Mouse (Mus musculus): ENCODE data around the gene Cdc25a. TPM values are rescaled to one million over a fixed set of nuclear protein-coding genes. Genes with fewer than 3 reads are reported as not detected.

Cdc25a gene
- polyA plus RNA-seq, 1 experiment from 2014 or later = 36.9 TPM

- DNase-seq (ENCODE audit: low spot score, missing footprints) (no peak), ATAC-seq (ENCODE audit: low FRiP score) (no peak)
- H3K9ac ChIP-seq (ENCODE audit: low read length) = no peak overlapping the region
- H3K27ac ChIP-seq (ENCODE audit: low read depth, low read length) = no peak overlapping the region
- no peaks in the 10 kb centered on the region for H3K4me1 ChIP-seq (ENCODE audit: control insufficient read depth, insufficient read depth, low read length)
- no peak overlapping the region for H3K4me2 ChIP-seq
- H3K36me3 ChIP-seq (ENCODE audit: control insufficient read depth, insufficient read depth, low read length) = no peaks in the 10 kb centered on the region
- no peaks in the 10 kb centered on the region for H3K9me3 ChIP-seq (ENCODE audit: control insufficient read depth, low read length)
- 94% methylated on average over 4 of the region's 4 CpGs for WGBS
- no peak overlapping the region for H3K4me3 ChIP-seq (ENCODE audit: low read depth, low read length)
- no peaks in the 10 kb centered on the region for H3K27me3 ChIP-seq (ENCODE audit: control insufficient read depth, insufficient read depth, low read length)
Observed at GRCm38 (mm10) chr9:109942796-109943195, 67.4 kb downstream of the Cdc25a start.

Small RNAs within 50 kb of the gene (microRNA-seq; reads per million reads assigned to microRNA genes)
- 6.4 reads per million, percentile 25 among the genes with 10 or more reads in this experiment for gene Mir7089

Other genes with a start within 250 kb of the Cdc25a start
- gene Fbxw24, start 249.5 kb upstream of the Cdc25a start, polyA plus RNA-seq (2014; fragmentation: Nextera tagmentation; extraction: Ambion mirVana) = not detected in 2 replicates
- gene Fbxw25, start 210.9 kb upstream of the Cdc25a start, polyA plus RNA-seq (2014; fragmentation: Nextera tagmentation; extraction: Ambion mirVana) = not detected in 2 replicates
- not detected in 2 replicates for gene Fbxw18, start 172.9 kb upstream of the Cdc25a start, polyA plus RNA-seq (2014; fragmentation: Nextera tagmentation; extraction: Ambion mirVana)
- gene Fbxw26, start 129.5 kb upstream of the Cdc25a start, polyA plus RNA-seq (2014; fragmentation: Nextera tagmentation; extraction: Ambion mirVana) = 0.07 TPM in 1 of 2 replicates, not detected in the other
- not detected in 2 replicates for gene Fbxw27, start 84.9 kb upstream of the Cdc25a start, polyA plus RNA-seq (2014; fragmentation: Nextera tagmentation; extraction: Ambion mirVana)
- not detected in 2 replicates for gene Spink8, start 63.3 kb upstream of the Cdc25a start, polyA plus RNA-seq (2014; fragmentation: Nextera tagmentation; extraction: Ambion mirVana)
- gene Nme6, start 42.8 kb upstream of the Cdc25a start, polyA plus RNA-seq (2014; fragmentation: Nextera tagmentation; extraction: Ambion mirVana) = 96.6 and 98.4 TPM in 2 replicates
- 0.25 and 0.30 TPM in 2 replicates for gene Camp, start 26.0 kb upstream of the Cdc25a start, polyA plus RNA-seq (2014; fragmentation: Nextera tagmentation; extraction: Ambion mirVana)
- 80.1 and 81.4 TPM in 2 replicates for gene Map4, start 55.9 kb downstream of the Cdc25a start, polyA plus RNA-seq (2014; fragmentation: Nextera tagmentation; extraction: Ambion mirVana)
- gene Smarcc1, start 242.1 kb downstream of the Cdc25a start, polyA plus RNA-seq (2014; fragmentation: Nextera tagmentation; extraction: Ambion mirVana) = 146 and 160 TPM in 2 replicates
- gene Dhx30, start 242.3 kb downstream of the Cdc25a start, polyA plus RNA-seq (2014; fragmentation: Nextera tagmentation; extraction: Ambion mirVana) = 161 and 164 TPM in 2 replicates

All from midbrain, embryonic 11.5 days (tissue).